Mouse (Mus musculus) monocyte, adult 2 months (primary cell): Measurements from ENCODE around the gene Ctsf.

Experiments
- DNase-seq, 2 experiments: peaks; one replicate each; pipeline ENCODE4 v3.0.0; 2022; ENCODE audit warnings: low spot score in 2 of 2, low read depth in 1 of 2

The Ctsf gene

GRCm38 (mm10) chr19:4908107-4908506, 53.2 kb downstream of the Ctsf start:
- no peak for DNase-seq

DNA sequence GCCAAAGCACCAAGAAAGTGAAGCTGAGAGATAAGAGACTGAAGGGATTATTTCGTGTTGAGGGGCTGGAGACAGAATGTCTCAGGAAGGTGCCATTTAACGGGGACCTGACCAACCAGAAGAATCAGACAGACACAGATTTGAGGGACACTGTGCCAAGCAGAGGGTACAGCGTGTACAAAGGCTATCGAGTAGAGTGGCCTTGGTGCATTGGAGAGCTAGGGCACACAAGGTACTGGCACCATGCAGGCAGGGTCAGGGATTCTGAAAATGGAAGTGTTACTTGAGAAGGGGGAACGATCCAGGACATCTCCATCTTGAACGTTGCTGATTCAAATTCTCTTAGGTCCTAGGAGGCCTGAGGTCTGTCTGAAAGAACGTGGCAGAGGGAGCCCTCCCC, 54.4 kb downstream of the Ctsf start:
- no peak for DNase-seq
